Mouse (Mus musculus) erythroblast, embryonic 14.5 days (primary cell): ENCODE measurements around the gene Gcm1.

Experiments
- GATA1 ChIP-seq: IDR thresholded peaks from 2 replicates; pipeline ENCODE4 v1.6.1; 2012; ENCODE audit warnings: low read length, inconsistent platforms, mixed read lengths
- TAL1 ChIP-seq: IDR thresholded peaks from 3 replicates; pipeline ENCODE4 v1.6.1; 2012; ENCODE audit warnings: low read length, inconsistent platforms, mixed read lengths

GRCm38 (mm10) chr9:78081835-78082234 lies 30.1 kb downstream of the Gcm1 start:
- TF ChIP-seq TAL1: no peak
- TF ChIP-seq GATA1: no peak
